Mouse (Mus musculus) neutrophil, adult 5-6 weeks (primary cell): ENCODE measurements at regions not wholly inside any gene's neighbourhood (a gene's known extent, or its start where the extent isn't known, plus 50 kb on each side); places are given as distances from the start of the nearest gene placed in this dataset.

ENCODE experiments used
- ATAC-seq: fragments of 151-379, 151-347 bp; 2 replicates; pipeline ENCODE4 v1.8.0; 2017; ENCODE audit warnings: mild to moderate bottlenecking, moderate TSS enrichment; ENCODE audit not compliant: insufficient number of reproducible peaks, poor library complexity, low FRiP score, severe bottlenecking; ENCODE audit errors: extremely low read depth

DNA sequence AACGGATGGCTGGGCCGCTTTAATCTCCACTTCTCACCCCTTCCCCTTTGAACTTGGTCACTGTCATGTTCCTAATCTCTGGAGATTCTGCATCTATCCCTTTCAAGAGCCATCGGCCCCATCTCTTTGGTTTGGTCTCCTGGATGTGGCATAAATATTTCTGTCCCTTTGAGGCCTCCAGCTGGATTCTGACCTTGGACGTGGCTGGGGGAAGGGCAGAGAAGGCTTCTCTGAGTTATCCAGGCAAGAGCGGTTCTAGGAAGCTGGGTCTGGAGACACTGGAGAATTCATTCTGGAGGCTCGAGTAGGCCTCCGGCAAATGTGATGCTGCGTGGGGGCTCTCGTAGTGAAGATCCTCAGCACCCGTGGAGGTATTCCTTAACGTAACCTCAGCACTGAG is 400.6 kb downstream of the Med13l start:
- ATAC-seq: no peak

DNA sequence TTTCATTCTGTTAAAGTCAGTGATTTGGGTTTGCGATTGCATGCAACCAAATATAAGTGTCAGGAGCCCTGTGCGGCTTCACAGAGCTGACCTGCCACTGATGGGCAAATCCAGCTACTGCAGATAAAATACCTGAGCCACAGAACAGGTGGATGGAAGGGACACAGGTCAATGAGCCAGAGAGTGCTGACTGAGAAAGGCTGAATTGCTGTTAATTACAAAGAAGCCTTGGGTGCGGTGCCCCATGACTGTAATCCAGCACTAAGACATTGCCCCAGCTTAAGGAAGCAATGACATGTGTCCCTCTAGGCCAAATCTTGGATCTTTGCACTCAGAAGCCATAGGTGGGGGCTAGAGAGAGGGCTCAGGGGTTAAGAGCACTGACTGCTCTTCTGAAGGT is 401.7 kb downstream of the Med13l start:
- ATAC-seq: no peak

- ATAC-seq: no peak
These were observed 402.5 kb downstream of the Med13l start for GRCm38 (mm10) chr5:118963001-118963400.

DNA sequence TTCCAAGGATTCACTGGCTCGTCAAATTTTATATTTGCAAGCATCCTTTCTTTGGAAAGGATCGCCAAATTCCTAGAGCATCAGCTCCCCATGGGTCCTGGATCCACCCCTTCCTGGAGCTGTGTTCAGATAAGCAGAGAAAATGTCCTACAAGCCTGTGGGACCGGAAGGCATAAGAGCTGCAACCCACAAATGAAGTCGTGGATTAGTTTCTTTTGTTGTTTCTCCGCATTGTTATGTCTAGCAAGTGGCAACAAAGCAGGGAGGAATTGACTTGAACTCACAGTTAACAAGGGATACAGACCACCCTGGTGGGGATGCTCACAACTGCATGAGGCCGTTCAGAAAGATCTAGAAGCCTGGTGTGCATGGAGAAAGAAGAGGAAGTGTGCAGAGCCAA is 406.4 kb downstream of the Med13l start:
- no peak for ATAC-seq

- ATAC-seq: no peak
These were observed 407.2 kb downstream of the Med13l start for GRCm38 (mm10) chr5:118967718-118968117.

GRCm38 (mm10) chr5:118975147-118975546 is 414.7 kb downstream of the Med13l start:
- no peak for ATAC-seq

- ATAC-seq: no peak
These were observed 418.6 kb downstream of the Med13l start for GRCm38 (mm10) chr5:118978921-118979630.

DNA sequence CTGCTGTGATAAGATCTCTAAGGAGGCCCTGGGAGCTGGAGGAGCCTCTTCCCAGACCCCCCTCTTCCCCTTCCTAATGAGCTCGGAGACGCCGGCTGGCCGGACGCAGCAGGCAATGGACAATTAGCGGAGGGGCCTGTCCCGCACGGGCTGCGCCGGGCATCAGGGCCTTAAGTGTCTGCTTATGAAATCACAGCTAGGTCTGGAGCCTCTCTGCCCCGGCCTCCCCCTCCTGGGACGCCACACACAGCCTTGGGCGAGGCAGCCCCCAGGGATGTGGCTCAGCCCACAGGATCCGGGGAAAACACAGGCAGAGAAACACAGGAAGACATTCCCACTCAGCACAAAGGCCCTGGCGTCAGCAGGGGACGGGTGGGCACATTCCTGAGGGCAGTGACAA is 420.6 kb downstream of the Med13l start:
- no peak for ATAC-seq

- no peak for ATAC-seq
These were observed 423.8 kb downstream of the Med13l start for GRCm38 (mm10) chr5:118984251-118984650.

DNA sequence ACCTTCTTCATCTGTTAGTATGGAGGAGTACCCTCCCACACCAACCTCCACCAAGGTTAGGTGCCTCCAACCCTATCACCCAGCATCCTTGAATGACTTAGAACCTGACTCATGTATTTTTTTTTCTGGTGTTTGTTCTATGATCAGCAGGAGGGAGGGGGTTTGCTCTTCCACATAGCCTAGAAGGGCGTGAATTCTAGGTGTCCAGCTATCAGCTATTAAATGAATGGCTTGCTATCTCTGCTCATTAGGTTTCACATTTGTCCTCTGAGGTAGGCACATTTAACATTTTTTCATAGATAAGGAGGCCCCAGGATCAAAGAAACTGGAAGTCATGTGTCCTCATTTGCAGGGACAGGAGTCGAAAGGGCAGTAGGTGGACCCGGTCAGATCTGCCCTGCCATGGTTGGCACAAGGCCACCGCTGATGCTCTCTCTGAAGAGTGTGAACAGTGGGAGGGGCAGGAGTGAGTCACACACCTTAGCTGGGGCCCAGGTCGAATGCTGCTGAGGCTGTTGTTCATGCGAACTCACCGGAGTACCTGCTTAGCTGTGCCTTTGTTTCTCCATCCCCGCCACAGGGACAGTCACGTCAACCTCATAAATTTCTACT is 424.4 kb downstream of the Med13l start:
- no peak for ATAC-seq

GRCm38 (mm10) chr5:118987376-118988000 is 427.0 kb downstream of the Med13l start:
- no peak for ATAC-seq

DNA sequence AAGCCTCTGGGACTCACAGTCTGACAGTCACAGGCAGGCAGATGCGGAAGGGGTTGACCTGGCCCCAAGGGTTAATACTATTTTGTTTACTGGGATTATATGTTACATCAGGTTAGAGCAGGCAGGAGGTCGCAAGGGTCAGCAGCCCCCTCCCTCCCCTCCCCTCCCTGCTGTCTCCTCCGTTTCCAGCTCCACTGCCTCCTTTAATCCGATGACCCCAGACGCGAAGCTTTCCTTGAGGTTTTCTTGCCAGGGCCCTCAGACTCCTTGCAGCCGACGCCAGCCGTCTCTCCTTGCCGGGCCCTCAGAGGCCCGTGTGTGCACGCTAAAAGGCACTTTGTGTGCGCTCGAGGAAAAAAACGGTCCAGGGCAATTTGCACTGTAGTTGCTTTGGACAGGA is 438.6 kb downstream of the Med13l start:
- no peak for ATAC-seq

GRCm38 (mm10) chr5:119005825-119006471 is 445.5 kb downstream of the Med13l start:
- ATAC-seq: no peak

DNA sequence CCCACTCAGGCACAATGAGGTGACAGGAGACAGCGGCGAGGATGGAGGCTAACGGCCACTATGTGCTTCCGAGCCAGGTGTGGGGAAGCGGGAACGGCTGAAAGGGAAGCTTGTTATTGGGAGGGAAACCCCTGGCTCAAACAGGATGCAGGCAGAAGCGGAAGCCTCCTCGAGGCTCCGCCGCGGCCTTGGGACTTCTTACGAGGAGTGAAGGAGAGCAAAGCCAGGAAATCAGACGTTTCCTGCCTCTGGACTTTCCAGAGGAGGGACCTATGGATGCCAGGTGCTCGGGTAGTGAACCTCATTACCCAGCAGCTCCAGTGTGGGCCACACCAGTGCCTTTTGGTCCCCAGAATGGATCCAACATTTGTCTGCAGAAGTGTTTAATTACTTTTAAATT is 449.6 kb downstream of the Med13l start:
- no peak for ATAC-seq

GRCm38 (mm10) chr5:119015181-119015580 is 454.7 kb downstream of the Med13l start:
- no peak for ATAC-seq

- ATAC-seq: no peak
These were observed 455.3 kb downstream of the Med13l start for GRCm38 (mm10) chr5:119015606-119016255.

DNA sequence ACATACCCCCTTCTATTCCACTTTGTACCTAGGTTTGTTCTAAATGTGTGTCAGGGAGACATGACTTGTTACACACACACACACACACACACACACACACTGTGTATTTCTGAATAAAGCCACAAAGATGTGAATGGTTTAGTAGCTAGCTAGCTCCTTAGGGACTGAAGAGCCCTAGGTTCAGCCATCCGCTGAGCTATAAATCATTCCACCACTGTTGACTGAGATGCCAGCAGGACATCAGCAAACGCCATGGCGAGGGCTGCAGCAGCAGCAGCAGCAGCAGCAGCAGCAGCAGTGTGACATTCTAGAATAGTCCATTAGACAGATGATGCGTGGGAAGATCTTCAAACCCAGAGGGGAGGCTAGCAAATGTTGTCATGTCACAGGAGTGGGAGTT is 455.9 kb downstream of the Med13l start:
- ATAC-seq: no peak

DNA sequence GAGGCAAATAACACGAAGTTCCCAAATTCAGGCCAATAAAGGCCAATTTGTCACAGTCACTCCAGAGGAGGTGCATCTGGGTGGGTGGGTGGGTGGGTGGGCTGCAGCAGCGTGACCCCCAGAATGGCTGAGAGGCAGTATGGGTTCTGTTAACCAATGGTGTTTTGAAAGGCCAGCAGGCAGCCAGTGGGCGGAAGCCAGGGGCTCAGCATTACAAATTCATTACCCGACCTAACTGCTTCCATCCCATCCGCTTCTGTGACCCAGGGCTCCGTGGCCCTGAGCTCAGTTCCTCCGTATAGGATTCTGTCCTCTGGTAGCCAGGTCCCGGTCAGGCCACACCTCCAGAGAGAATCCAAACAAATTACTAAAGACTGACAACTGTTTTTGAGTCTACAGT is 463.5 kb downstream of the Med13l start:
- ATAC-seq: no peak

GRCm38 (mm10) chr5:119032051-119032450 is 471.6 kb downstream of the Med13l start:
- ATAC-seq: no peak
